Mouse (Mus musculus) T-cell, adult 2 months (primary cell): Measurements from ENCODE around the gene Fuk.
A peak's percentile ranks its signal among the peaks of the same experiment; 100 is the strongest.
"Not testable (repeated sequence)": the region's sequence is repeated elsewhere in the genome, so short reads cannot be mapped to it uniquely, and the experiment has no call there.

Experiments used
- DNase-seq: peaks from one replicate; pipeline ENCODE4 v3.0.0; 2022; ENCODE audit warnings: low spot score

The Fuk gene

GRCm38 (mm10) chr8:110919341-110920031, 17.2 kb upstream of the Fuk start, which contains the start of gene St3gal2:
Gene St3gal2 (plus strand): TSS chr8:110919922.
- peak; percentile 80 for DNase-seq

GRCm38 (mm10) chr8:110918460-110918859, 16.2 kb upstream of the Fuk start:
- DNase-seq = no peak

- no peak for DNase-seq
Measured at GRCm38 (mm10) chr8:110918027-110918426, 15.7 kb upstream of the Fuk start.

GRCm38 (mm10) chr8:110917415-110917814, 15.1 kb upstream of the Fuk start:
- DNase-seq = no peak

- DNase-seq = no peak
Measured at GRCm38 (mm10) chr8:110911576-110912570, 9.6 kb upstream of the Fuk start.

GRCm38 (mm10) chr8:110909850-110910249, 7.6 kb upstream of the Fuk start:
- not testable (repeated sequence) for DNase-seq

GRCm38 (mm10) chr8:110906682-110907081, 4.4 kb upstream of the Fuk start:
- no peak for DNase-seq

- no peak for DNase-seq
Measured at GRCm38 (mm10) chr8:110905404-110905803, 3.1 kb upstream of the Fuk start.

- DNase-seq = no peak
Measured at GRCm38 (mm10) chr8:110902579-110902965, 284 bp upstream of the Fuk start.

GRCm38 (mm10) chr8:110901056-110901455, 1.2 kb downstream of the Fuk start:
- no peak for DNase-seq

GRCm38 (mm10) chr8:110897495-110897894, 4.8 kb downstream of the Fuk start:
- no peak for DNase-seq

GRCm38 (mm10) chr8:110895812-110896211, 6.5 kb downstream of the Fuk start:
- no peak for DNase-seq

GRCm38 (mm10) chr8:110895254-110895653, 7.0 kb downstream of the Fuk start:
- DNase-seq = no peak

GRCm38 (mm10) chr8:110894851-110895250, 7.4 kb downstream of the Fuk start:
- no peak for DNase-seq

- DNase-seq = no peak
Measured at GRCm38 (mm10) chr8:110892913-110893312, 9.4 kb downstream of the Fuk start.

- no peak for DNase-seq
Measured at GRCm38 (mm10) chr8:110892040-110892439, 10.2 kb downstream of the Fuk start.

- DNase-seq = no peak
Measured at GRCm38 (mm10) chr8:110889904-110890470, 12.3 kb downstream of the Fuk start.

GRCm38 (mm10) chr8:110888860-110889259, 13.4 kb downstream of the Fuk start:
- DNase-seq = no peak

GRCm38 (mm10) chr8:110888441-110888840, 13.8 kb downstream of the Fuk start:
- no peak for DNase-seq

GRCm38 (mm10) chr8:110887551-110887950, 14.7 kb downstream of the Fuk start:
- DNase-seq = no peak

- no peak for DNase-seq
Measured at GRCm38 (mm10) chr8:110886634-110887033, 15.7 kb downstream of the Fuk start.

GRCm38 (mm10) chr8:110883824-110884223, 18.5 kb downstream of the Fuk start:
- no peak for DNase-seq
